Mouse (Mus musculus) B cell, adult 2 months (primary cell): ENCODE measurements at regions not wholly inside any gene's neighbourhood (a gene's known extent, or its start where the extent isn't known, plus 50 kb on each side); places are given as distances from the start of the nearest gene placed in this dataset.

Source experiments
- DNase-seq, 2 experiments: peaks; one replicate each; pipeline ENCODE4 v3.0.0; 2022

GRCm38 (mm10) chr4:22301148-22301942 lies 56.0 kb upstream of the Fbxl4 start:
- DNase-seq: no peak

- no peak for DNase-seq
These were observed 55.5 kb upstream of the Fbxl4 start for GRCm38 (mm10) chr4:22301943-22302215.

GRCm38 (mm10) chr4:22302262-22302661 lies 55.1 kb upstream of the Fbxl4 start:
- DNase-seq: no peak
